Mouse (Mus musculus) CH12.LX (cell line): ENCODE results near the gene Nup35. TPM values are rescaled to one million over a fixed set of nuclear protein-coding genes. Genes with fewer than 3 reads are reported as not detected.
A peak's percentile ranks its signal among the peaks of the same experiment; 100 is the strongest.

Source experiments
- DNase-seq: peaks from one replicate; pipeline ENCODE4 v3.0.0-alpha.2; 2013; ENCODE audit errors: extremely low read depth
- H3K27ac ChIP-seq: 2 replicates; pipeline ENCODE4 v1.5.1; 2012; ENCODE audit warnings: low read depth, mild to moderate bottlenecking, control low read depth, moderate library complexity; ENCODE audit not compliant: insufficient read depth
- H3K27me3 ChIP-seq: replicated peaks from 2 replicates; pipeline ENCODE3; 2012; ENCODE audit warnings: inconsistent platforms
- H3K36me3 ChIP-seq, 2 experiments: replicated peaks in 1 of 2; 2 replicates each; pipeline versions ENCODE3 to v1.6.1; 2012; ENCODE audit warnings: inconsistent platforms in 1 of 2, low read length in 1 of 2, mild to moderate bottlenecking in 1 of 2, mixed read lengths in 1 of 2, moderate library complexity in 1 of 2; ENCODE audit not compliant: control insufficient read depth in 1 of 2, insufficient read depth in 1 of 2
- H3K4me1 ChIP-seq, 2 experiments: 2 replicates each; pipeline ENCODE4 v1.6.1; 2012; ENCODE audit warnings: inconsistent platforms in 1 of 2, moderate library complexity in 1 of 2; ENCODE audit not compliant: insufficient read depth in 2 of 2, control insufficient read depth in 1 of 2
- H3K4me2 ChIP-seq: 2 replicates; pipeline ENCODE4 v1.6.1; 2012; ENCODE audit warnings: low read depth, mild to moderate bottlenecking, control low read depth; ENCODE audit not compliant: poor library complexity, insufficient read depth, severe bottlenecking
- H3K4me3 ChIP-seq, 3 experiments: fragments of 150-350 bp in 1 of 3; sonication (generic) in 1 of 3; replicated peaks in 1 of 3; 2 replicates each; pipeline versions ENCODE3 to v1.5.1; 2011 to 2012; ENCODE audit warnings: low read depth in 2 of 3, low read length in 2 of 3, mild to moderate bottlenecking in 2 of 3, moderate library complexity in 2 of 3, control low read depth in 1 of 3, improper control_type of control experiment in 1 of 3, inconsistent platforms in 1 of 3, mixed read lengths in 1 of 3; ENCODE audit not compliant: poor library complexity in 1 of 3
- H3K79me2 ChIP-seq: replicated peaks from 2 replicates; pipeline ENCODE4 v1.6.1; 2012; ENCODE audit warnings: mild to moderate bottlenecking, moderate library complexity; ENCODE audit not compliant: control insufficient read depth, poor library complexity, insufficient read depth, severe bottlenecking; ENCODE audit errors: extremely low read depth
- H3K9ac ChIP-seq: 2 replicates; pipeline ENCODE4 v1.6.1; 2012; ENCODE audit warnings: low read depth, mild to moderate bottlenecking, control low read depth, moderate library complexity; ENCODE audit not compliant: insufficient read depth
- H3K9me3 ChIP-seq: replicated peaks from 2 replicates; pipeline ENCODE3; 2012; ENCODE audit warnings: low read length, inconsistent platforms, mixed read lengths
- BHLHE40 ChIP-seq: IDR thresholded peaks from 2 replicates; pipeline ENCODE4 v1.6.1; 2011; ENCODE audit warnings: mild to moderate bottlenecking, low read depth, low read length, improper control_type of control experiment
- CHD1 ChIP-seq: IDR thresholded peaks from 2 replicates; pipeline ENCODE4 v1.6.1; 2012; ENCODE audit warnings: low read depth, low read length, improper control_type of control experiment, inconsistent platforms
- CHD2 ChIP-seq: IDR thresholded peaks from 2 replicates; pipeline ENCODE4 v1.6.1; 2011; ENCODE audit warnings: low read length, improper control_type of control experiment
- CTCF ChIP-seq, 2 experiments: IDR thresholded peaks in 1 of 2; conservative IDR thresholded peaks in 1 of 2; 2 replicates each; pipeline ENCODE4 v1.5.1; 2011 to 2012; ENCODE audit warnings: low read depth in 2 of 2, low read length in 2 of 2, improper control_type of control experiment in 1 of 2, inconsistent platforms in 1 of 2, mild to moderate bottlenecking in 1 of 2, moderate library complexity in 1 of 2
- E2F4 ChIP-seq: IDR thresholded peaks from 2 replicates; pipeline ENCODE4 v1.6.1; 2011; ENCODE audit warnings: low read depth, low read length, improper control_type of control experiment; ENCODE audit not compliant: insufficient replicate concordance
- EP300 ChIP-seq: IDR thresholded peaks from 2 replicates; pipeline ENCODE4 v1.6.1; 2011; ENCODE audit warnings: low read length, improper control_type of control experiment
- GABPA ChIP-seq: IDR thresholded peaks from 2 replicates; pipeline ENCODE4 v1.6.1; 2012; ENCODE audit warnings: low read depth, low read length, improper control_type of control experiment, inconsistent platforms; ENCODE audit not compliant: insufficient replicate concordance
- HCFC1 ChIP-seq: IDR thresholded peaks from 2 replicates; pipeline ENCODE4 v1.6.1; 2012; ENCODE audit warnings: low read depth, mild to moderate bottlenecking, inconsistent platforms, low read length, improper control_type of control experiment
- JUN ChIP-seq: IDR thresholded peaks from 2 replicates; pipeline ENCODE4 v1.6.1; 2011; ENCODE audit warnings: low read depth, mild to moderate bottlenecking, low read length, improper control_type of control experiment, moderate library complexity; ENCODE audit not compliant: insufficient read depth
- JUND ChIP-seq: conservative IDR thresholded peaks from 2 replicates; pipeline ENCODE4 v1.6.1; 2011; ENCODE audit warnings: low read depth, low read length, improper control_type of control experiment
- KAT2A ChIP-seq: IDR thresholded peaks from 2 replicates; pipeline ENCODE4 v1.6.1; 2012; ENCODE audit warnings: low read length, improper control_type of control experiment, inconsistent platforms; ENCODE audit not compliant: insufficient replicate concordance
- MAFK ChIP-seq: IDR thresholded peaks from 2 replicates; pipeline ENCODE4 v1.6.1; 2011; ENCODE audit warnings: low read length, improper control_type of control experiment; ENCODE audit not compliant: insufficient replicate concordance
- MAX ChIP-seq: IDR thresholded peaks from 2 replicates; pipeline ENCODE4 v1.6.1; 2011; ENCODE audit warnings: low read length, improper control_type of control experiment
- MAZ ChIP-seq: IDR thresholded peaks from 2 replicates; pipeline ENCODE4 v1.6.1; 2012; ENCODE audit warnings: low read depth, mild to moderate bottlenecking, inconsistent platforms, low read length, improper control_type of control experiment, moderate library complexity
- MEF2A ChIP-seq: IDR thresholded peaks from 2 replicates; pipeline ENCODE4 v1.6.1; 2014; ENCODE audit warnings: low read depth, mild to moderate bottlenecking, inconsistent platforms, low read length, improper control_type of control experiment, borderline replicate concordance
- MYC ChIP-seq: IDR thresholded peaks from 2 replicates; pipeline ENCODE4 v1.6.1; 2011; ENCODE audit warnings: low read depth, mild to moderate bottlenecking, improper control_type of control experiment, low read length
- NELFE ChIP-seq: IDR thresholded peaks from 2 replicates; pipeline ENCODE4 v1.6.1; 2011; ENCODE audit warnings: low read depth, low read length, improper control_type of control experiment
- NRF1 ChIP-seq: IDR thresholded peaks from 2 replicates; pipeline ENCODE4 v1.6.1; 2014; ENCODE audit warnings: low read depth, mild to moderate bottlenecking, inconsistent platforms, low read length, improper control_type of control experiment, moderate library complexity
- PAX5 ChIP-seq: IDR thresholded peaks from 2 replicates; pipeline ENCODE4 v1.6.1; 2012; ENCODE audit warnings: low read length, inconsistent platforms, mixed read lengths
- POLR2A ChIP-seq: IDR thresholded peaks from 2 replicates; pipeline ENCODE4 v1.6.1; 2011; ENCODE audit warnings: low read depth, mild to moderate bottlenecking, improper control_type of control experiment, low read length
- POLR2AphosphoS2 ChIP-seq: IDR thresholded peaks from 2 replicates; pipeline ENCODE4 v1.6.1; 2011; ENCODE audit warnings: low read depth, low read length, improper control_type of control experiment
- RCOR1 ChIP-seq: conservative IDR thresholded peaks from 2 replicates; pipeline ENCODE4 v1.6.1; 2012; ENCODE audit warnings: low read depth, mild to moderate bottlenecking, inconsistent platforms, low read length, improper control_type of control experiment
- SIN3A ChIP-seq: IDR thresholded peaks from 2 replicates; pipeline ENCODE4 v1.6.1; 2012; ENCODE audit warnings: low read length, improper control_type of control experiment, inconsistent platforms
- TBP ChIP-seq: conservative IDR thresholded peaks from 2 replicates; pipeline ENCODE4 v1.6.1; 2011; ENCODE audit warnings: low read depth, low read length, improper control_type of control experiment
- TCF12 ChIP-seq: IDR thresholded peaks from 2 replicates; pipeline ENCODE4 v1.6.1; 2014; ENCODE audit warnings: low read depth, mild to moderate bottlenecking, inconsistent platforms, low read length, improper control_type of control experiment
- USF1 ChIP-seq: IDR thresholded peaks from 2 replicates; pipeline ENCODE4 v1.6.1; 2014; ENCODE audit warnings: low read depth, mild to moderate bottlenecking, inconsistent platforms, low read length, improper control_type of control experiment
- USF2 ChIP-seq: conservative IDR thresholded peaks from 2 replicates; pipeline ENCODE4 v1.6.1; 2011; ENCODE audit warnings: low read depth, low read length, improper control_type of control experiment
- ZKSCAN1 ChIP-seq: IDR thresholded peaks from 2 replicates; pipeline ENCODE4 v1.6.1; 2012; ENCODE audit warnings: low read depth, inconsistent platforms, low read length, improper control_type of control experiment, borderline replicate concordance
- ZMIZ1 ChIP-seq: IDR thresholded peaks from 2 replicates; pipeline ENCODE4 v1.6.1; 2012; ENCODE audit warnings: low read depth, mild to moderate bottlenecking, inconsistent platforms, low read length, improper control_type of control experiment
- ZNF384 ChIP-seq: IDR thresholded peaks from 2 replicates; pipeline ENCODE4 v1.6.1; 2012; ENCODE audit warnings: low read depth, low read length, improper control_type of control experiment, inconsistent platforms
- dilution Hi-C: fragments of 300-500 bp; cut with MboI; formaldehyde crosslinking; loops from 2 replicates; pipeline ENCODE4 v1.14.3; 2020; ENCODE audit warnings: low sequenced_read_pairs; ENCODE audit not compliant: extremely low pct_unique_long_range_greater_than_20kb, extremely low pct_ligation_motif_present
- in situ Hi-C: fragments of 300-500 bp; cut with MboI; formaldehyde crosslinking; loops from 3 replicates; pipeline ENCODE4 v1.14.3; 2019; ENCODE audit warnings: low sequenced_read_pairs, low pct_ligation_motif_present, low pct_unique_long_range_greater_than_20kb, mixed read lengths
- polyA plus RNA-seq: library from polyadenylated mRNA; unstranded; fragments of >175 nt; gene quantifications from 2 replicates; pipeline ENCODE4 v1.2.1, GENCODE M21; 2012; ENCODE audit warnings: low read depth; ENCODE audit not compliant: insufficient read length
- total RNA-seq, 2 experiments: library from RNA; depleted of rRNA; stranded (reverse); fragments of 300-350 nt in 1 of 2; fragments of >200 nt in 1 of 2; gene quantifications; 2 replicates each; pipeline ENCODE4 v1.2.3; 2012 to 2014

Nup35 gene
- total and polyA plus RNA-seq, 3 experiments = 37.9 to 161 (median 53.2) TPM

- dilution Hi-C loops = no loop called here
- peaks cover 48% of the 10 kb centered on the region for H3K27me3 ChIP-seq
- no peak for DNase-seq
- in situ Hi-C loops = no loop called here
- H3K9ac ChIP-seq = no peak overlapping the region
- no peak overlapping the region for H3K4me3 ChIP-seq
- no peaks in the 10 kb centered on the region for H3K79me2 ChIP-seq
- peaks cover 2 to 16% of the 10 kb centered on the region in 2 experiments; a peak in 3 of 4 replicates for H3K4me1 ChIP-seq
- no peak overlapping the region for H3K27ac ChIP-seq
- no peak overlapping the region for H3K4me2 ChIP-seq
- no peaks in the 10 kb centered on the region for H3K9me3 ChIP-seq
- TF ChIP-seq MEF2A = no peak
- no peak for TF ChIP-seq TBP
- no peak for TF ChIP-seq TCF12
- TF ChIP-seq CHD1 = no peak
- no peak for TF ChIP-seq JUND
- TF ChIP-seq BHLHE40 = no peak
- no peak for TF ChIP-seq USF2
- TF ChIP-seq POLR2AphosphoS2 = no peak
- TF ChIP-seq USF1 = no peak
- TF ChIP-seq E2F4 = no peak
- TF ChIP-seq CHD2 = no peak
- TF ChIP-seq POLR2A = no peak
- no peak for TF ChIP-seq CTCF (conservative IDR thresholded peaks at IDR 0.05 in 1 of 2, IDR thresholded peaks at IDR 0.05 in 1 of 2; ENCODE audit: low read depth in 2 of 2, low read length in 2 of 2)
- no peak for TF ChIP-seq MAZ
- TF ChIP-seq KAT2A = no peak
- no peak for TF ChIP-seq ZKSCAN1
- no peak for TF ChIP-seq NRF1
- no peak for TF ChIP-seq HCFC1
- no peaks in the 10 kb centered on the region for H3K36me3 ChIP-seq
These were observed 39.8 kb upstream of the Nup35 start for GRCm38 (mm10) chr2:80577286-80577685.

GRCm38 (mm10) chr2:80579253-80579891, 37.7 kb upstream of the Nup35 start:
- Histone ChIP-seq H3K36me3 (no peaks in the 10 kb centered on the region), H3K27ac (no peak overlapping the region), H3K4me2 (peak overlapping the region; percentile 51), H3K4me3 (no peak overlapping the region), H3K27me3 (peaks cover 62% of the 10 kb centered on the region), H3K4me1 (peaks cover 2 to 16% of the 10 kb centered on the region in 2 experiments; a peak in 3 of 4 replicates), H3K9me3 (peaks cover 14% of the 10 kb centered on the region), H3K9ac (no peak overlapping the region), H3K79me2 (no peaks in the 10 kb centered on the region)
- DNase-seq = peak; percentile 79
- in situ Hi-C loops = no loop called here
- dilution Hi-C loops = no loop called here
- 0 out of 2 replicates have a peak, but pooled peaks have one; percentile 32 for TF ChIP-seq TBP
- no peak for TF ChIP-seq POLR2A
- TF ChIP-seq JUN = peak; percentile 82
- peak; percentile 99 for TF ChIP-seq EP300
- TF ChIP-seq NRF1 = no peak
- TF ChIP-seq ZNF384 = no peak
- no peak for TF ChIP-seq POLR2AphosphoS2
- no peak for TF ChIP-seq HCFC1
- peak; percentile 98 for TF ChIP-seq MAFK
- no peak for TF ChIP-seq E2F4
- no peak for TF ChIP-seq USF1
- TF ChIP-seq ZMIZ1 = no peak
- TF ChIP-seq MEF2A = peak; percentile 72
- no peak for TF ChIP-seq CHD1
- TF ChIP-seq JUND = peak; percentile 86
- TF ChIP-seq ZKSCAN1 = no peak
- TF ChIP-seq PAX5 = no peak
- TF ChIP-seq MAX = no peak
- TF ChIP-seq MYC = 0 out of 2 replicates have a peak, but pooled peaks have one; percentile 59
- no peak for TF ChIP-seq KAT2A
- no peak for TF ChIP-seq NELFE
- TF ChIP-seq GABPA = no peak
- TF ChIP-seq RCOR1 = peak; percentile 98; the same call in 1 of the 2 replicates
- no peak for TF ChIP-seq SIN3A
